Comparison of ENCODE assay signal across 9 mouse cellular contexts in the genomic region with DNA sequence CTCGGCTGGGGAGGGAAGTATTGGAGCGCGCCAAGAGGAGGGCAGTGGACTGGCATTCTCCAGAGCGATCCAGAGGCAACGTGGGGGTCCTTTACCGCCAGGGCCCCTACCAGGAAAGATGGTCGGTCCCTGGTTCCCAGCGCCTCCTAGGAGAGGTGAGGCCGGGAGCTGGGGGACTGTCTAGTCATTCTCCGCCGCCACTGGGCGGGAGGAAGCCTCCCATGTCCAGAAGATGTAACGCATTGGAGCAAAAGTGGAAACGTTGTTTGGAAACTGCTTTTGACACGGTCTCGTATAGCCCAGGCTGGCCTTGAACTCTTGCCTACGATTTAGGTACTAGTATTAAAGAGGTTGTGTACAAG. TPM values are rescaled to one million over a fixed set of nuclear protein-coding genes. Genes with fewer than 3 reads are reported as not detected.
DNase-seq lines count a peak whose midpoint lies in the region; ATAC-seq and TF ChIP-seq lines count a peak whose summit lies in the region.
"Had no signal": no experiment of that assay in that cellular context is flagged by ENCODE, and none has a peak within 500 bp of the region (broad histone marks: within the 10 kb centered on the region; RNA-seq: fewer than 3 reads in every experiment).

No protein-coding gene starts in this region.

- H3K4me1 ChIP-seq in heart, embryonic 10.5 days: peaks cover 37% of the 10 kb centered on the region
- no peaks in the 10 kb centered on the region for H3K4me1 ChIP-seq in ES-Bruce4 (ENCODE audit: control insufficient read depth, insufficient read depth, low read length)
- peaks cover 30% of the 10 kb centered on the region for H3K4me1 ChIP-seq in hindbrain, embryonic 10.5 days (replicated peaks)

- H3K36me3 ChIP-seq in heart, embryonic 10.5 days: no peaks in the 10 kb centered on the region
- peaks cover 15% of the 10 kb centered on the region for H3K36me3 ChIP-seq in ES-Bruce4 (ENCODE audit: control insufficient read depth, insufficient read depth, low read length, poor library complexity, severe bottlenecking)
- peaks cover 19% of the 10 kb centered on the region for H3K36me3 ChIP-seq in hindbrain, embryonic 10.5 days

- DNase-seq in heart, embryonic 10.5 days (ENCODE audit: low spot score): no peak
- DNase-seq in heart, postnatal 25 days (ENCODE audit: low spot score): no peak
- DNase-seq in hindbrain, embryonic 10.5 days (ENCODE audit: low spot score): no peak
- DNase-seq in embryo, embryonic 10 days (ENCODE audit: low spot score): no peak
- no peak for DNase-seq in right cerebral cortex, postnatal 4 days

- peak overlapping the region; percentile 82 for H3K9ac ChIP-seq in ES-Bruce4 (ENCODE audit: low read depth, poor library complexity, severe bottlenecking)

- 2% methylated on average over 17 of the region's 17 CpGs for whole genome bisulfite sequencing in heart, embryonic 10.5 days
- 2% methylated on average over 17 of the region's 17 CpGs for WGBS in hindbrain, embryonic 10.5 days

- no peaks in the 10 kb centered on the region for H3K27me3 ChIP-seq in heart, embryonic 10.5 days (ENCODE audit: insufficient read depth, poor library complexity, severe bottlenecking)
- no peaks in the 10 kb centered on the region for H3K27me3 ChIP-seq in ES-Bruce4 (ENCODE audit: control insufficient read depth, insufficient read depth, low read length, poor library complexity, severe bottlenecking)
- H3K27me3 ChIP-seq in hindbrain, embryonic 10.5 days (ENCODE audit: insufficient read depth, poor library complexity, severe bottlenecking): peaks cover 11% of the 10 kb centered on the region

- no peak for TF ChIP-seq EP300 in ES-Bruce4 (IDR thresholded peaks at IDR 0.05; ENCODE audit: insufficient read depth, low read depth, low read length)

- peak; percentile 37; the same call in 1 of the 2 replicates for ATAC-seq in megakaryocyte-erythroid progenitor cell, adult 5-6 weeks (replicated peaks; ENCODE audit: low FRiP score, low TSS enrichment, poor library complexity, severe bottlenecking)
- no peak for ATAC-seq in inflammation-experienced regulatory T-cells, adult 6 months

- TF ChIP-seq CTCF in ES-Bruce4 (IDR thresholded peaks at IDR 0.05; ENCODE audit: low read depth, low read length): no peak

- intact Hi-C loops in heart, postnatal 25 days (cut with DNase I): no loop called here

- H3K9me3 ChIP-seq in heart, embryonic 10.5 days: no peaks in the 10 kb centered on the region
- no peaks in the 10 kb centered on the region for H3K9me3 ChIP-seq in ES-Bruce4 (replicated peaks; ENCODE audit: control insufficient read depth, insufficient read depth, low read length, poor library complexity, severe bottlenecking)
- H3K9me3 ChIP-seq in hindbrain, embryonic 10.5 days: no peaks in the 10 kb centered on the region

- H3K27ac ChIP-seq in heart, embryonic 10.5 days: peak overlapping the region; percentile 90
- no peak overlapping the region; the same call in 1 of the 2 replicates for H3K27ac ChIP-seq in ES-Bruce4 (ENCODE audit: insufficient read depth, low read length)
- peak overlapping the region; percentile 93 for H3K27ac ChIP-seq in hindbrain, embryonic 10.5 days

- no peak for TF ChIP-seq POLR2A in ES-Bruce4 (IDR thresholded peaks at IDR 0.05; ENCODE audit: insufficient read depth, low read length)

- peak overlapping the region; percentile 73 for H3K4me3 ChIP-seq in heart, embryonic 10.5 days
- peak overlapping the region; percentile 71 for H3K4me3 ChIP-seq in ES-Bruce4 (ENCODE audit: low read depth, low read length)
- H3K4me3 ChIP-seq in hindbrain, embryonic 10.5 days: peak overlapping the region; percentile 75

RNA-seq across cellular contexts. Expression of gene Akip1, which starts 0.5 kb away (rescaled TPM):
- 32.5 and 34.6 TPM in 2 replicates for polyA plus RNA-seq in heart, embryonic 10.5 days (2016; fragmentation: Nextera tagmentation; extraction: Ambion mirVana)
- 10 to 100 TPM; 12.7 to 12.8 TPM for total RNA-seq in heart, postnatal 25 days (2021)
- 21.5 and 25.1 TPM in 2 replicates for polyA plus RNA-seq in ES-Bruce4 (2011; ENCODE audit: insufficient read depth, insufficient read length, low read depth, missing spikeins)
- polyA plus RNA-seq in hindbrain, embryonic 10.5 days (2016; fragmentation: Nextera tagmentation; extraction: Ambion mirVana): 24.5 and 27.2 TPM in 2 replicates
- total RNA-seq in megakaryocyte-erythroid progenitor cell, adult 5-6 weeks (2014; fragmentation: Nextera tagmentation): 40.8 and 50.5 TPM in 2 replicates
- 35.3 and 43.5 TPM in 2 replicates for total RNA-seq in megakaryocyte-erythroid progenitor cell, adult 5-6 weeks (2017)
- 10 to 100 TPM; 27.1 to 43.4 (median 31.9) TPM for polyA plus RNA-seq in inflammation-experienced regulatory T-cells, adult 6 months (2017; shearing (Covaris generic))

RNA-seq across cellular contexts. Expression of gene St5, which starts 0.6 kb away (rescaled TPM):
- polyA plus RNA-seq in heart, embryonic 10.5 days (2016; fragmentation: Nextera tagmentation; extraction: Ambion mirVana): 37.7 and 39.9 TPM in 2 replicates
- total RNA-seq in heart, postnatal 25 days (2021): 10 to 100 TPM; 28.0 to 30.2 TPM
- 36.7 and 42.2 TPM in 2 replicates for polyA plus RNA-seq in ES-Bruce4 (2011; ENCODE audit: insufficient read depth, insufficient read length, low read depth, missing spikeins)
- 43.2 and 44.3 TPM in 2 replicates for polyA plus RNA-seq in hindbrain, embryonic 10.5 days (2016; fragmentation: Nextera tagmentation; extraction: Ambion mirVana)
- 8.5 and 16.1 TPM in 2 replicates for total RNA-seq in megakaryocyte-erythroid progenitor cell, adult 5-6 weeks (2014; fragmentation: Nextera tagmentation)
- 6.5 and 12.5 TPM in 2 replicates for total RNA-seq in megakaryocyte-erythroid progenitor cell, adult 5-6 weeks (2017)
- polyA plus RNA-seq in inflammation-experienced regulatory T-cells, adult 6 months (2017; shearing (Covaris generic)): under 1 TPM; 0.36 to 0.90 (median 0.47) TPM

RNA-seq across cellular contexts. Expression of gene BC051019, which starts 19.7 kb away (rescaled TPM):
- polyA plus RNA-seq in heart, embryonic 10.5 days (2016; fragmentation: Nextera tagmentation; extraction: Ambion mirVana): 0.11 TPM in 1 of 2 replicates, not detected in the other
- total RNA-seq in heart, postnatal 25 days (2021): not detected
- not detected in 2 replicates for polyA plus RNA-seq in ES-Bruce4 (2011; ENCODE audit: insufficient read depth, insufficient read length, low read depth, missing spikeins)
- 0.16 and 0.73 TPM in 2 replicates for polyA plus RNA-seq in hindbrain, embryonic 10.5 days (2016; fragmentation: Nextera tagmentation; extraction: Ambion mirVana)
- total RNA-seq in megakaryocyte-erythroid progenitor cell, adult 5-6 weeks (2014; fragmentation: Nextera tagmentation): not detected in 2 replicates
- total RNA-seq in megakaryocyte-erythroid progenitor cell, adult 5-6 weeks (2017): not detected in 2 replicates
- under 1 TPM in 1 of 3 experiments, not detected in 2; 0.27 TPM for polyA plus RNA-seq in inflammation-experienced regulatory T-cells, adult 6 months (2017; shearing (Covaris generic))
- total RNA-seq: left cerebral cortex, postnatal 25 days had no signal

RNA-seq across cellular contexts. Expression of gene Ascl3, which starts 27.5 kb away (rescaled TPM):
- not detected in 2 replicates for polyA plus RNA-seq in heart, embryonic 10.5 days (2016; fragmentation: Nextera tagmentation; extraction: Ambion mirVana)
- total RNA-seq in heart, postnatal 25 days (2021): not detected
- polyA plus RNA-seq in ES-Bruce4 (2011; ENCODE audit: insufficient read depth, insufficient read length, low read depth, missing spikeins): not detected in 2 replicates
- 0.24 and 0.25 TPM in 2 replicates for polyA plus RNA-seq in hindbrain, embryonic 10.5 days (2016; fragmentation: Nextera tagmentation; extraction: Ambion mirVana)
- total RNA-seq in megakaryocyte-erythroid progenitor cell, adult 5-6 weeks (2014; fragmentation: Nextera tagmentation): not detected in 2 replicates
- total RNA-seq in megakaryocyte-erythroid progenitor cell, adult 5-6 weeks (2017): 2.1 TPM in 1 of 2 replicates, not detected in the other
- polyA plus RNA-seq in inflammation-experienced regulatory T-cells, adult 6 months (2017; shearing (Covaris generic)): under 1 TPM in 1 of 3 experiments, not detected in 2; 0.83 TPM
- total RNA-seq: left cerebral cortex, postnatal 25 days had no signal

RNA-seq across cellular contexts. Expression of gene Tmem9b, which starts 48.7 kb away (rescaled TPM):
- 45.9 and 58.4 TPM in 2 replicates for polyA plus RNA-seq in heart, embryonic 10.5 days (2016; fragmentation: Nextera tagmentation; extraction: Ambion mirVana)
- 10 to 100 TPM; 28.5 to 31.3 TPM for total RNA-seq in heart, postnatal 25 days (2021)
- polyA plus RNA-seq in ES-Bruce4 (2011; ENCODE audit: insufficient read depth, insufficient read length, low read depth, missing spikeins): 13.8 and 14.5 TPM in 2 replicates
- polyA plus RNA-seq in hindbrain, embryonic 10.5 days (2016; fragmentation: Nextera tagmentation; extraction: Ambion mirVana): 40.5 and 53.2 TPM in 2 replicates
- 24.3 and 26.4 TPM in 2 replicates for total RNA-seq in megakaryocyte-erythroid progenitor cell, adult 5-6 weeks (2014; fragmentation: Nextera tagmentation)
- 16.2 and 24.6 TPM in 2 replicates for total RNA-seq in megakaryocyte-erythroid progenitor cell, adult 5-6 weeks (2017)
- polyA plus RNA-seq in inflammation-experienced regulatory T-cells, adult 6 months (2017; shearing (Covaris generic)): 100 to 1,000 TPM; 103 to 142 (median 121) TPM

Comparison
In these comparisons a context has a peak if more than half of its experiments do, and no peak if none do; other contexts are left out.
1. RNA of gene St5, which starts 0.6 kb away (polyA plus RNA-seq): 43.2 to 44.3 TPM in hindbrain, embryonic 10.5 days, 36.7 to 42.2 TPM in ES-Bruce4 and 37.7 to 39.9 TPM in heart, embryonic 10.5 days; 0.36 to 0.90 TPM in inflammation-experienced regulatory T-cells, adult 6 months; every median in the first group is over 10 times any median in the second.
2. Peak in every context shown above with its lines, with median percentiles within 50 percentile points of each other: H3K4me3 ChIP-seq.